Mouse (Mus musculus) urinary bladder, postnatal 14 days (tissue): Measurements from ENCODE around the gene Vps13d.

Experiments
- DNase-seq: peaks from one replicate; pipeline ENCODE4 v3.0.0; 2021; ENCODE audit warnings: low spot score

Vps13d gene

DNA sequence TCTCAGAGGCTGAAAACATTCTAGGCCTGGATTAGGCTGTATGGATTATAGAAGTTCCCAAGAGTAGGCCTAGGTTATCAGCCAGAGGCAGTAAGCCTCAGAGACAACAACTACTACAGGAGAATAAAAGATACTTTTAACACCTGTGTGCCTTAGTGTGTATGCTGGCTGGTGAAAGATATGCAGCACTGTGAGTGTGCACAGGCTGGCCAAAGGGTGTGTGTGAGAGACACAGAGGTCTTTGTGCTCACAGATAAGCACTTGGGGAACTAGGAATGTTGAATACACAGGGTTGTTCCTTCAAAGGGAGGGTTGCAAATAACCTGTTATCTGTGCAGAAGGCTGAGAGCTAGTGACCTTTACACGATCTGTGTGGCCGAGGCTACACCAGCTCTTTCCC, 115.5 kb downstream of the Vps13d start:
- DNase-seq: no peak

GRCm38 (mm10) chr4:145074276-145074675, 120.5 kb downstream of the Vps13d start:
- peak; percentile 17 for DNase-seq

DNA sequence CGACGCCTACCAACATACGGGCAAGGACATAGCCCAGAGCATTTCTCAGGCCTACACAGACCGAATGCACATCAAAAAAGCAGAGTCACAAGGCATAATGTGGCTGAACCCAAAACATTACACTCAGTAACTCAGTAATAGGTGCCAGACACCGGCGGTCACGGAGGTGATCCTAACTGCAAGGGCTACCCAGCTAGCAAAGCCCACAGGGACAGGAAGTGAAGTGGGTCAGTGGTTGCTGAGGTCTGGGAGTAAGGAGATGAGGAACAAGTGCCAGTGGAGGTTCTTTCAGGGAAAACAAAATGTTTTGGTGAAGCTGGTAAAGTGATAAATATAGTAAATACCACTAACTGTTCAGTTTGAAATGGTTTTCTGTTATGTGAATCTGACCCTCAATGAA, 121.1 kb downstream of the Vps13d start:
- DNase-seq: no peak

GRCm38 (mm10) chr4:145071942-145072341, 122.9 kb downstream of the Vps13d start:
- no peak for DNase-seq

DNA sequence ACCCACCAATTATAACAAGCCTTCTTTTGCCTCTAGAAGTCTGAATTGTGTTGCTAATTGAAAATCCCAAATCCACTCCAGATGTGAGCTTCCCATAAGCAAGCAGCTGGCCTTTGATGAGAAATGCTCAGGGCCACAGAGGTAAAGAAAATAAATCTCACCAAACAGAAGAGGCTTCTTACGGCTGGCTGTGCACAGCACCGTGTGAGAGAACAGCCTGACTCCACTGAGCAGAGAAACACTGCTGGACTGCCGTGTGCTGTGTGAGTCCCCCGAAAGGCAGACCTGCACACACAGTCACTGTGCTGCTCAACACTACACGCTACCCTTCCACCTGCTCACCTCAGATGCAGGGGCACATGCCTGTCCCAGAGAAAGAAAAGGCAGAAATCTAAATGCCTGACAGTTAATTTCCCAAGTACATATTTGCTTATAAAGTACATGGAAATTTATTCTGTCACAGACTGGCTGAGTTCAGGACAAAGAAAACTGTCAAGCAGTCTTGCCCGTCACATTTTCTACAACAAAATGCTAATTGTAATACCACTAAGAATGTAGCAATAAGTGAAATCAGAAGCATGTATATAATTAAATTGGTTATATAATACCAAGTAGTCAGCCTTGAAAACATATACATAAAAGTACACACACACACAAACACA, 127.7 kb downstream of the Vps13d start:
- DNase-seq: no peak

DNA sequence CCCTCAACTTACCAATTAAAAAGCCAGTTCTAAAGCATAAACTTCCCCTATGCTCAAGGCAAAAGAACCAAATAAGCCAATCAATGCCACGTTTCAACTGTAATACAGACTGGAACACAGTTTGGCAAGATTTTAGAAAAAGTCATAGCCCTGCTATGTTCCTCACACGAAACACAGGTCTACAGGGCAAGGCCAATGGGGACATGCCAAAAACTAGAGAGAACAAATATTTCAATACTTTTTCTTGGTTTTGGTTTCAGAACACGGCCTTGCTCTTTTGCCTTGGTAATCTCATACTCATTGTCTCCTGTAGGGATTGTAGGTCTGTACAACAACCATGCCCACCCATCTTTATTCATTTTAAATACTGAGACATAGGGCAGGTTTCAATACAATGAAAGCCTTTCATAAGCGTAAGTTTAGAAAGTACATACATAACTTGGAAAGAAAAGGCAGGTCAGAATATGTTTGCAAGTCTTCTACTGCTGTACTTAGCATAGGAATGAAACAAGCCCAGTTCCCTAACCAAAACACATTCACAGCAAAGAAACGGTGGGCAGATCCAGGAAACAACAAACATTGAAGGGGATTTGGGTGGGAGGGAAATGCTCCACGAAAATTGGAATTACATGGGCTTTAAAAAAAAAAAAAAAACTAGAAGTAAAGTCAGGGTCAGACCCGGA, 128.3 kb downstream of the Vps13d start:
- DNase-seq: no peak

DNA sequence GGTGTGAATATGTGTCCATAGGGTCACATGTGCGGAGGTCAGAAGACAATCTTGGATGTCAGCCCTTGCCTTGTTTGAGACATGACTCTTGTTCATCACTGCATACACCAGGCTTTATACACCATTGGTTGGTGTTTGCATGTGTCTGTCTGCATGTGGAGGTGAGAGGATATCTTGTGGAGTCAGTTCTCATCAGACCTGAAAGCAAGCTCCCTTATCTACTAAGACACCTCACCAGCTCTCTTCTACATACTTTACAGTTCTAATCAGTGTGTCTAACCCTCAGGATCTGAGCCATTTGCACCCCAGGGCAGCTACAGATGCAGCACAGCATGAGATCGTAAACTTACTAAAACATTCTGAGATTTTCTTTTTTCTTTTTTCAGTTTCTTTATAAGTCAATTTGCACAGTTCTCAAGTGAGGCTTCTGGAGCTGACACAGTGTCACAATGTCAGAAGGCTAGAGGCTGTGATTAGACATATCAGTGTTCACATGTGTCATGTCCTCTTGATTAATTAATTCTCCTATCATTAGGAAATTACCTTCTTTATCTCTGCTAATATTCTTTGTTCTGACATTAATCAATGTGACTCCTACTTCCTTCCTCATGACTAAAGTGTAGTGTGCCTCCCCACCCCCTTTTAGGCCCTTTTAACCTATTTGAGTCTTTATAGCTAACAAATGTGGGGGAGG, 135.9 kb downstream of the Vps13d start:
- no peak for DNase-seq

DNA sequence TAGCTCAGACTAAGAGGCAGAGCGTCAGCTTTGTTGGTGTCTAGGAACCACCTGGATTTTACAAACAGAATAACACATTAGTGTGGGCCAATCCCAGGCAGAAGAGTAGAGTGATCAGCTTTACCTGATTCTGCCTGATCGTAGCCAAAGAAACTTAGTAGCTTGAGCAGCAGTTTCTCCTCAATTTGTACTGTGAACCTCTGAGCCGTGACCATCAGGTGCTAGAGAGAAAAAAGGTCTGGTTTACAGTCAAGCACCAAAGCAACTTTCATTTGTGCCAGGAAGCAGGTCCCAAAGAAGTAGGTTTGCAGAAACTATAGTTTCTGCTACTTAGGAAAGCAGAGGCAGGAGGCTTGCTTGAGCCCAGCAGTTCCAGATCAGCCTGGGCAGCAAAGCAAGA, 138.5 kb downstream of the Vps13d start:
- DNase-seq: no peak

GRCm38 (mm10) chr4:145055792-145056191, 139.0 kb downstream of the Vps13d start:
- DNase-seq: no peak

GRCm38 (mm10) chr4:145054369-145054768, 140.4 kb downstream of the Vps13d start:
- no peak for DNase-seq

DNA sequence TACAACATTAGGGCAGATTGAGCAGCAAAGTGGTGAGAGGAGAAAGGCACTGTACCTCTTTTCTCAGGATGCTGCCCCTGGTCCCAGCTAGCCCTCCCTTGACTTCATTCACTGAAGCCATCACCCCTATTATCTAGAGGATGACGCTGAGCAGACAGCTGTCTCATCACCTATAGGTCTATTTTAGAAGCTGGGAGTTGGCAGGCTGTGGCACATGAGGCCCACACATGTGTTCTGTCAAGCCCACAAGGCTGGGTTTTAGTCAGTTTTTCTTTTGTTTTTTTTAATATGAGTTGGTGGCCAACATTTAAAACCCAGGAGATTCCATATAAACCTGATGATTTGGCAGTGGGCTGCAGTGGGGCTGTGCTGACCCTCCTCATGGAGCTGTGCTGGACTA, 142.1 kb downstream of the Vps13d start:
- DNase-seq: no peak

GRCm38 (mm10) chr4:145052282-145052681, 142.5 kb downstream of the Vps13d start:
- DNase-seq: no peak

DNA sequence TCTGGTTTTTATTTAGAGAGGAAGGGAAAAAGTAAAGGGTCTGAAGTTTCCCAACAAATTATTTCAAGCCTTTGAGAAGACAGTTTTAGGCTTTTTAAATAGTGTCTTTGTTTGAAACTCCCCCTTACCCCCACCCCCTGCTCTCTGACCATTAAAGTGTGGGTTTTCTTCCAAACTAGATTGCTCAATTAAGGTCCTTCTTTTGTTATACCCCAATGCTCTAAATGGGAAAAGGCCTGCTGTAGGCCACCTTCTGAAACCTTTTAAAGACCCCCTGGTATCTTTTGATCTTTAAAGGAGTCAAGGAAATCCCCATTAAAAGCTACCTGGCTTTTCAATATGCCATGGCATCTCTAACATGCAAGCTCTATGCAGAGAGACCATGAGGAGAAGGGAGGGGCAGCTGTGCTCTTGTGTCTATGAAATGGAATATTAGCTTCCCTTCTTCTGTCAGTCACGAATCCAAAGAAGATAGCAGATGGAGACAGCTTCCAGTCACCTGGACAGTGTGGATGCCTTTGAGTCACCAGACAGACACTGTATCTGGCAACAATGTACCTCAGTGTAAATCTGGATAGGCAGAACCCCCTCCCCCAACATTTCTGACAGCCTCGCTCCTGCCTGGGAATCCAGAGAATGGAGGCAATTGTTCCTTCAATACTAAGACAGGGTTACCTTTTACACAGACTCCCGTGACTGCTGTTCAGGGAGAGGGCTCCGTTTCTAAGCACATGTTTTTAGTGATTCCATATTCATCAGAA, 143.4 kb downstream of the Vps13d start:
- DNase-seq: no peak

- no peak for DNase-seq
Observed at GRCm38 (mm10) chr4:145050518-145051208, 144.1 kb downstream of the Vps13d start.

DNA sequence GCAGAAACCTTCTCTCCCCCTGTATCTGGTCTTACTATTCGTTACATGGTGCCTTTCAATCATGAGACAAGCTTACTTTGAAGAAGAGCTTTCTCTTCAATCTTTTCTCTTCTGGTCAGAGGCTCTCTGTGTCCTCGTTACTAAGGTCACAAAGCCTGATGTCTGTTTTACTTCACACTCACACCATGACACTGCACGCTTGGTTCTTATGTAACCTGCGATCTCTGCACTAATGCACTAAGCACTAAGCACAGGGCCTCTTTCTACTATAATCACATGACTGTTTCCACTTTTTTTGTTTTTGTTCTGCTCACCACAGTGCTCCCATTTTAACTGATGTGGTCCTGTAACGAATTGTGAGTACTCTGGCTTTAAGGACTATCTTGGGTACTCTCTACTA, 146.8 kb downstream of the Vps13d start:
- DNase-seq: no peak

DNA sequence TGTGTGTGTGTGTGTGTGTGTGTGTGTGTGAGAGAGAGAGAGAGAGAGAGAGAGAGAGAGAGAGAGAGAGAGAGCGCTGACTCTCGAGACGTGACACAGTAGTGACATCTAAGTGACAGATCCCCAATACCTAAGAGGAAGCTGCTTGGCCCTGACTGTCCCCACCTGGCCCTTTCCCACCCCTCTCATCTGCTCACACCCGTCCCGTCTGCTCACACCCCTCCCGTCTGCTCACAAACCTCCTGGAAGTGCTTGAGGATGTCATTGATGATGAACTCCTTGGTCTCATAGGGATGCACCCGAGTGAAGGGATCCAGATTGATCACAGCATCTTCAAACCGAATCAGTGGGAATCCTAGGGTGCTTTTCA, 148.8 kb downstream of the Vps13d start:
- no peak for DNase-seq

DNA sequence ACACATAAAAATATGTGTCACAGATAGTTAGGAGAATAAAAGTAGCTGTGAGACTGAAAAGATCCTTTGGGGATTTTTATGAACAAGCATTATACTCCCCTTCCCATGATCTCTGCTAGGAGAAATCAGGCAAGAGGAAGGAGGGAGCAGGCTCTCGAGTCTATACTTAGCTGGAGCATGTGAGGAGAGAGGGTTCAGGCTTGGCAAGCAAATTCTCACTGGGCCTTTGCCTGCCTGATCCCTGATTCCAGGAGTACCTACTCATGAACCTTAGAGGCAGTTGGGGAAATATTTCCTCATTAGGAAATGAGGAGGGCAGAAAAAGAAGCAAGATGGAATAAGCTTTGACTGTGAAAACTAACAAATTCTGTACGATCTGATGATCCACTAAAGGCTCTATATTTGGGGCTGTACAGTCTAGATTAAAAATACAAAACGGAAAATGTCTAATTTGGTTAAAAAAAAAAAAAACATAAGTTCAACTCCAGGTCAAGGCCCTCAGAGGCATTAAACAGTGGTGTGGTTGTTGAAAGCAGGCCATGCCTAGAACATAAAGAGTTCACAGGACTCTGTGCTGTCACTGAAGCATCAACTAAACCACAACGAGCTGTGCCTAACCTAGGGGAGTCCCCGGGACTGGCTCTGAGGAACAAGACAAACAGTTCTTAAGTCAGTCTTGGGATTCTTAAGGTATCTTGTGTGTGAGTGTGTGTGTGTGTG, 149.3 kb downstream of the Vps13d start:
- no peak for DNase-seq

DNA sequence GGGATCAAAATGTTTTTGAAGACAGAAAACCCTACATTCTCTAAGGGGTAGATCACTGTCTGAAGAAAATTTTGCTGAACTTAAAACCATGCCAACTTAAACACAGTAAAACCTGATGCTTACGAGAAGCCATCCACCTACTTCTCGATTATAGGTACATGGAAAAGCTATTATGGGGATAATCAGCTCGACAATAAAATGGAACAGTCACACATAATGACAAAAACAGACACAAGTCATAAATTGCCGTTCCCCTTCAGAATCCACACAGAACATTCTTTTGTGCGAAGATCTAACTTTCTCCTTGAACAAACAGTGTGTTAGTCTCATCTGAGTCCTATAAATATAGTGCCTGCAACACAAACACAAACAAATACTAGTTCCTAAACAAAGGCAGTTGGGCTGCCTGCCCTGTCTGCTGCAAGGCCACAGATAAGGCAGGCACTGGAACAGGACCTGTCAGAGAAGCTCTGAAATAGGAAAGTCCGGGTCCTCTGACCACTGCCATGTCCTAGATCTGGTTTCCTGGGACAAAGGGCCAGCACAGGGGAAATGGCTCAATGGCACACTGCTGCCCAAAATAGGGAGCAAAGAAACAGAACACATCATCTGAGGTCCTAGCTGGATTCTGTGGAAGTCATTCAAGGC, 153.5 kb downstream of the Vps13d start:
- DNase-seq: no peak

DNA sequence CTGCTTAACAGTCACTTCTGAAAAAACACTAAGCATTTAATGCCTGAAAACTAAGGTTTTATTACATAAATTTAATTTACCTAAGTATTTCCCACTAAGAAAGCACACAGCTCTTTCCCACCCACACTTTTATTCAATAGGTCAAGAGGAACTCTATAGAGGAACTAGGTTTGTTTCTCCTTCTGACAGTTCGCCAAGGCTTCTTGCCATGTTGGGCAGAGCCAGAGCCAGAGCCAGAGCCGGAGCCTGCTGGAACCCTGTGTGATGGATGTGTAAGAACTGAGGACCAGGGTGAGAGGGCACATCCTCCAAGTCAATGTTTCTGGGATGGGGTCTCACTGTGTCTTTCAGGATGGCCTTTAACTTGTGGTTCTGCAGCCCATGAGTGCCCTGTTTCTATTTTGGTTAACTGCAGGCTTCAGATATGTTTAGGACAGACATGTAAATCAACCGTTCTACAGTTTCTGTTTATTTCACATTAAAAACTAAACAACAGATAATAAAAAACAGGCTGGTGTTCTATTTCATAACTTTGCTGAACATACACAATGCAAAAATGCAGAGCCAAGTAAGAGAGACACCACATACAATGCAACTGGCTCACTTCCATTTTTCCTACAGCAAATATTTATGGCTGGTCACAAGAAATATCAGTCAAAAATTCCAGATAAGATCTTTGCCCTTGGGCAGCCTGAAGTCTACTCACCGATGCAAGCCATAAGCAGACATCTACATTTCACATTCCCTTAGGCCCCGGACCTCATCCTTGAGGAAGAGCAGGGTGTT, 157.0 kb downstream of the Vps13d start:
- DNase-seq: no peak

- no peak for DNase-seq
Observed at GRCm38 (mm10) chr4:145037006-145037405, 157.8 kb downstream of the Vps13d start.
